Mouse (Mus musculus) C2C12 (cell line): ENCODE data around the gene Chrng. TPM values are rescaled to one million over a fixed set of nuclear protein-coding genes. Genes with fewer than 3 reads are reported as not detected.
A peak's percentile ranks its signal among the peaks of the same experiment; 100 is the strongest.

Experiments
- H3K27me3 ChIP-seq: one replicate; pipeline ENCODE4 v1.6.1; 2011; ENCODE audit not compliant: control insufficient read depth, insufficient read depth, insufficient read length
- H3K36me3 ChIP-seq: one replicate; pipeline ENCODE4 v1.6.1; 2011; ENCODE audit not compliant: control insufficient read depth, insufficient read depth
- H3K4me3 ChIP-seq: one replicate; pipeline ENCODE4 v1.5.1; 2011; ENCODE audit warnings: mild to moderate bottlenecking, control low read depth; ENCODE audit not compliant: poor library complexity, insufficient read depth, severe bottlenecking
- H3K79me2 ChIP-seq: one replicate; pipeline ENCODE4 v1.6.1; 2011; ENCODE audit not compliant: control insufficient read depth, insufficient read depth
- H3K79me3 ChIP-seq: one replicate; pipeline ENCODE4 v1.6.1; 2011; ENCODE audit warnings: low read depth, control low read depth
- H3ac ChIP-seq: one replicate; pipeline ENCODE3; 2011; ENCODE audit warnings: low read depth; ENCODE audit not compliant: control insufficient read depth, insufficient read length
- CEBPB ChIP-seq: IDR thresholded peaks from one replicate; pipeline ENCODE4 v1.6.1; 2011; ENCODE audit warnings: low read depth, mild to moderate bottlenecking, control low read depth, moderate library complexity
- CTCF ChIP-seq: IDR thresholded peaks from one replicate; pipeline ENCODE4 v1.5.1; 2011; ENCODE audit not compliant: control insufficient read depth, insufficient read depth, insufficient read length
- FOSL1 ChIP-seq: IDR thresholded peaks from one replicate; pipeline ENCODE4 v1.8.0; 2011; ENCODE audit warnings: mild to moderate bottlenecking, low read length; ENCODE audit not compliant: poor library complexity, insufficient read depth, severe bottlenecking
- MAX ChIP-seq: IDR thresholded peaks from one replicate; pipeline ENCODE4 v1.6.1; 2011; ENCODE audit warnings: mild to moderate bottlenecking, control low read depth
- MYOD1 ChIP-seq: IDR thresholded peaks from one replicate; pipeline ENCODE4 v1.6.1; 2011; ENCODE audit warnings: low read depth; ENCODE audit not compliant: control insufficient read depth, insufficient read length
- MYOG ChIP-seq: IDR thresholded peaks from one replicate; pipeline ENCODE4 v1.6.1; 2011; ENCODE audit not compliant: control insufficient read depth, insufficient read length; ENCODE audit errors: extremely low read depth
- USF1 ChIP-seq: IDR thresholded peaks from one replicate; pipeline ENCODE4 v1.6.1; 2011; ENCODE audit warnings: low read depth, mild to moderate bottlenecking, control low read depth, moderate library complexity
- polyA plus RNA-seq: library from polyadenylated mRNA; unstranded; fragments of >200 nt; fragmentation: generic; extraction: Trizol; gene quantifications from one replicate; pipeline ENCODE4 v1.2.1, GENCODE M21; 2012; ENCODE audit warnings: missing spikeins

Gene Chrng
- polyA plus RNA-seq, 1 experiment: 3.5 TPM

DNA sequence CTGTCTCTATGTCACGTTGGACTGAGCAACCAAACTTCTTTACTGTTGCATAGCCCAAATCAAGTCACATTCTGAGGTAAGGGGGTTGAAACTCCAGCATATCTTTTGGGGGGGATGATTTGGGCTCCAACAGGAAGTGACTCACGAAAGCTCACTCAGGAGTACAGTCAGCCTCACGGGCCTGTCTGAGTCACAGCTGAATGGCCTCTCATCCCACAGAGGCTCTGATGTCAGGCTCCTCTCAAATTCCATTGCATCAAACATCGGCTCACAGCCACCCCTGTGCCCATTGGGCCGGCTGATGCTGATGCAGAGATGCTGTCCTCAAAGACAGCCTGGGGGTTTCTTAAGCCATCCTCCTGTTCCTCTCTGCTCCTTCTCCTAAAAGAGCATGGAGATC is 23.6 kb upstream of the Chrng start:
- H3K79me2 ChIP-seq: no peaks in the 10 kb centered on the region
- H3K4me3 ChIP-seq: no peak overlapping the region
- no peaks in the 10 kb centered on the region for H3K27me3 ChIP-seq
- H3K79me3 ChIP-seq: no peaks in the 10 kb centered on the region
- H3K36me3 ChIP-seq: no peaks in the 10 kb centered on the region
- no peak for TF ChIP-seq MYOG
- no peak for TF ChIP-seq USF1
- peak; percentile 54 for TF ChIP-seq MAX
- TF ChIP-seq CEBPB: peak; percentile 9
- TF ChIP-seq MYOD1: peak; percentile 57
- no peak for TF ChIP-seq CTCF
- peak; percentile 99 for TF ChIP-seq FOSL1
- peak overlapping the region; percentile 19 for H3ac ChIP-seq

DNA sequence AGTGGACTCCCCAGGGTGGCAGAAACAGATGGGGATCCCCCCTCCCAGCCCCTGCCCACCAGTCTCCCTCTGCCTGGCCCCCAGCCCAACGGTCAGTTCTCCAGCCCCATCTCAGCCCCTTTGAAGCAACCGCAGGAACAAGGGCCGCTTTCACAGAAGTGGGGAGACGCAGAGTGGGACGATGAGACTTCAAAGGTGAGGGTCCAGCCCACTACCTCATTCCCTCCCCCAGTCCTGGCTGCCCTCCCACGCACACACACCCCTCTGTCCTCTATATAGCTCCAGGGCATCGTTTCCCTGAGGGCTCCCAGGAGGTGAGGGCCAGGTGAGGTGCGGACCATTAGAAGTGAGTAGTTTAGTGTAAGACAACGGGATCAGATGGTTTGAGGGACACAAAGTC is 21.4 kb upstream of the Chrng start, which contains the start of gene Prss56:
Prss56 (plus strand) TSS at position 301 of the 400 bp plus-strand sequence.
- no peaks in the 10 kb centered on the region for H3K79me3 ChIP-seq
- H3K36me3 ChIP-seq: no peaks in the 10 kb centered on the region
- H3K27me3 ChIP-seq: no peaks in the 10 kb centered on the region
- no peak for TF ChIP-seq CTCF
- no peak within 1 kb of the TSS for H3ac ChIP-seq
- H3K79me2 ChIP-seq: no peaks in the 10 kb centered on the region
- H3K4me3 ChIP-seq: no peak within 1 kb of the TSS

DNA sequence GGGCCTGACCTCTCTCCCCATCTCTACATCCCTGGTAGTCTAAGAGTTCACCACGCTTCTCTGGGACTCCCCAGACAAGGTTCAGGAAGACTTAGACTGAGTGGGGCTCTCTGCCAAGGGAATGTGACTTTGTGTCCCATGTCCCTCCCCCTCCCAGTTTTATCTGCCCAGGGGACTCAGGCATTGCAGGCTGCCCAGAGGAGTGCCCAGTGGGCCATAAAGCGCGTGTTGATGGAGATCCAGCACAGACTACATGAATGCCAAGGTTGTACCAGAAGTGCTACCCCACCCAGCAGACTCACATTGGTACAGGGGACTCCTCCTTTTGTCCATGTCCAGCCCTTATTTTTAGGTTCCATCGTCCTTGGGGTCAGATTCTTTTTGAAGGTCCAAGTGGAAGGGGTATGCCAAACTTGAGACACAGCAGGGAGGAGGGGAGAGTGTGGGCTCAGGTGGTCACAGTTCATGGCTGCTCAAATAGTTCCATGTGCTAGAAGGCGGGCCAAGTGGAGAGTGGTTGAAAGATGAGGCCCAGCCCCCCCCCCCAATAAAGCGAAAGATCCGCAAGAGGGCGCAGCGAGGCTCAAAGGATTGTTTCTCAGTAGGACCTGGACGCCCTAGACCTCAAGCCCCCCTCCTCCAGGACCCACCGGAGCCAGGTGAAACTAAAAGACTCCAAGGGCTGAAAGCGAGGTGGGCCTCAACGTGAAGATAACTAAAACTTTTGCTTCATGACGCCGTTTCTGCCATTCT is 20.3 kb upstream of the Chrng start:
- H3K79me2 ChIP-seq: no peaks in the 10 kb centered on the region
- H3K4me3 ChIP-seq: no peak overlapping the region
- H3ac ChIP-seq: no peak overlapping the region
- no peaks in the 10 kb centered on the region for H3K27me3 ChIP-seq
- no peaks in the 10 kb centered on the region for H3K36me3 ChIP-seq
- no peaks in the 10 kb centered on the region for H3K79me3 ChIP-seq
- TF ChIP-seq MYOG: no peak
- no peak for TF ChIP-seq MYOD1
- TF ChIP-seq USF1: no peak

DNA sequence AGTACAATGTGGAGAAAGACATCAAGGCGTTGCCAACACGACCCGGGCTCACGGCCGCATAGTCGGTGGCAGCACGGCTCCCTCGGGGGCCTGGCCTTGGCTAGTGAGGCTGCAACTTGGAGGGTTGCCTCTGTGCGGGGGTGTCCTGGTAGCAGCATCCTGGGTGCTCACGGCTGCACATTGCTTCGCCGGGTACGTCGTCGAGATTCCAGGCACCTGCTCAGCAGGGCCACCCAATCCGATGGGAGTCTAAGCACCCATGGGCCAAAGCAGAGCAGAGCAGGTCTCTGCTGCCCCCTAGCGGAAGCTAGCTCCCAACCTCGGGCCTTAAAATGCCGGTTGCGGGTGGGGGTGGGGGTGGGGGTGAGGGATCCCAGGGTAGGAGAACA is 19.7 kb upstream of the Chrng start:
- TF ChIP-seq CTCF (peak; percentile 75), MYOG (no peak), FOSL1 (no peak), CEBPB (no peak), USF1 (no peak), MYOD1 (no peak), MAX (no peak)
- H3K79me2 ChIP-seq: no peaks in the 10 kb centered on the region
- H3K79me3 ChIP-seq: no peaks in the 10 kb centered on the region
- no peak overlapping the region for H3ac ChIP-seq
- no peaks in the 10 kb centered on the region for H3K27me3 ChIP-seq
- H3K4me3 ChIP-seq: no peak overlapping the region
- H3K36me3 ChIP-seq: no peaks in the 10 kb centered on the region

DNA sequence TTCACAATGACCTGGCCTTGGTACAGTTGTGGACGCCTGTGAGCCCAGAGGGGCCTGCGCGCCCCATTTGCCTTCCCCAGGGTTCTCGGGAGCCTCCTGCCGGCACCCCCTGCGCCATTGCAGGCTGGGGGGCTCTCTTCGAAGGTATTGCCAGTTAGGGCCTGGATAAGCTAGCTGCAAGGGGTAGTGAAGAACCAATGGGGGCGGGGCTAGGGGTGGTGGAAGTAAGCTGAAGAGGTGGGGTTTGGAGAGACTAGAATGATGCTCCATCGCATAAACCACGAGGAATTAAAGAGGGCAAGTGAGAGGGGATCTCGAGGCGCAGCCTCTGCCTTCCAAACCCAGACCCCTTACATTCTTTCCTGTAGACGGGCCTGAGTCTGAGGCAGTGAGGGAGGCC is 18.9 kb upstream of the Chrng start:
- Histone ChIP-seq H3K79me3 (no peaks in the 10 kb centered on the region), H3K27me3 (no peaks in the 10 kb centered on the region), H3ac (no peak overlapping the region), H3K79me2 (no peaks in the 10 kb centered on the region), H3K36me3 (no peaks in the 10 kb centered on the region), H3K4me3 (no peak overlapping the region)
- TF ChIP-seq MYOD1 (no peak), MYOG (no peak), USF1 (no peak), MAX (no peak), FOSL1 (no peak), CEBPB (no peak), CTCF (no peak)

DNA sequence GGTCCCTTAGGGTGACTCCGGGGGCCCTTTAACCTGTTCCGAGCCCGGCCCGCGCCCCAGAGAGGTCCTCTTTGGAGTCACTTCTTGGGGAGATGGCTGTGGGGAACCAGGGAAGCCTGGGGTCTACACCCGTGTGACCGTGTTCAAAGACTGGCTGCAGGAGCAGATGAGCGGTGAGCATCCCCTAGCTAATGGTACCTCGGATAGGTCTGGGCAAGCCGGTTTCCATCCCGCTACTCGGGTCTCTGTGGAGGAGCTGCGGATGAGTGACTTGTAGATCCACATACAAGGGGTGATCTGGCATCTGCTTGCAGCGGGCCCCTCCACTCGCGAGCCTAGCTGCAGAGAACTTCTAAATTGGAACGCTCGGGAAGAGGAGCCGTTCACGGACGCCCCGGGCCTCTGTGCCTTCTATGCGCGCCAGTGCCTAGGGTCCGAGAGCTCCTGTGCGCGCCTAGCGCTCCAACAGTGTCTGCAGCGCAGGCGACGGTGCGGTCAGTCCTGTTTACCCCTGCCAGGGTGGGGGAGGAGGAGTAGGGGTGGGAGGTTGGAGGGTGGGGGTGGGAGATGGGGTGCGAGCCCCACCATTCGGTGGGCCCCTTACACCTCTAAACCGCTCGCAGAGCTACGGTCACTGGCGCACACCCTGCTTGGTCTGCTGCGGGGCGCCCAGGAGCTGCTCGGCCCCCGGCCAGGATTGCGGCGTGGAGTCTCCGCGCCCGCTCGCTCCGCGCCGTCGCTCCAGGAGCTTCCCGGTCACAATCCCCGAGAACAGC is 18.0 kb upstream of the Chrng start:
- TF ChIP-seq CEBPB (no peak), MAX (no peak), CTCF (no peak), MYOG (no peak), MYOD1 (no peak), USF1 (no peak), FOSL1 (no peak)
- Histone ChIP-seq H3K4me3 (no peak overlapping the region), H3ac (peak overlapping the region; percentile 77), H3K79me3 (no peaks in the 10 kb centered on the region), H3K36me3 (no peaks in the 10 kb centered on the region), H3K27me3 (no peaks in the 10 kb centered on the region), H3K79me2 (no peaks in the 10 kb centered on the region)
